Mouse (Mus musculus) C3H10T1/2 (cell line): Measurements from ENCODE around the gene Stat5a. TPM values are rescaled to one million over a fixed set of nuclear protein-coding genes. Genes with fewer than 3 reads are reported as not detected.

ENCODE experiments used
- polyA plus RNA-seq, 2 experiments: library from polyadenylated mRNA; unstranded; fragments of >200 nt; fragmentation: generic; extraction: Trizol; gene quantifications; one replicate each; pipeline ENCODE4 v1.2.1; 2012; ENCODE audit warnings: missing spikeins in 2 of 2

Gene Stat5a
- 10 to 100 TPM in 1 of 2 experiments, 1 to 10 TPM in 1; 5.4 to 67.1 TPM for polyA plus RNA-seq

GRCm38 (mm10) chr11:100858935-100859578, at the start of gene Stat5a:
Gene Stat5a, plus strand, starts transcription at chr11:100859351.

GRCm38 (mm10) chr11:100850038-100850777, 8.9 kb upstream of the Stat5a start, which contains the start of gene Stat5b:
Gene Stat5b, minus strand, starts transcription at chr11:100850724.

Other genes with a start within 250 kb of the Stat5a start
- 10 to 100 TPM; 26.0 to 56.3 TPM for gene Nkiras2, start 240.1 kb upstream of the Stat5a start, polyA plus RNA-seq
- gene Dnajc7, start 239.2 kb upstream of the Stat5a start, polyA plus RNA-seq: 100 to 1,000 TPM in 1 of 2 experiments, 10 to 100 TPM in 1; 26.2 to 140 TPM
- gene Zfp385c, start 166.9 kb upstream of the Stat5a start, polyA plus RNA-seq: under 1 TPM; 0.04 to 0.05 TPM
- gene Dhx58, start 155.1 kb upstream of the Stat5a start, polyA plus RNA-seq: 1 to 10 TPM in 1 of 2 experiments, under 1 TPM in 1; 0.60 to 7.9 TPM
- gene Kat2a, start 146.9 kb upstream of the Stat5a start, polyA plus RNA-seq: 10 to 100 TPM; 60.0 to 66.4 TPM
- gene Hspb9, start 145.5 kb upstream of the Stat5a start, polyA plus RNA-seq: under 1 TPM; 0.34 to 0.59 TPM
- gene Rab5c, start 121.1 kb upstream of the Stat5a start, polyA plus RNA-seq: 100 to 1,000 TPM; 160 to 229 TPM
- under 1 TPM in 1 of 2 experiments, not detected in 1; 0.01 TPM for gene Kcnh4, start 99.4 kb upstream of the Stat5a start, polyA plus RNA-seq
- not detected for gene Hcrt, start 96.4 kb upstream of the Stat5a start, polyA plus RNA-seq
- 10 to 100 TPM in 1 of 2 experiments, 1 to 10 TPM in 1; 5.6 to 24.7 TPM for gene Ghdc, start 88.4 kb upstream of the Stat5a start, polyA plus RNA-seq
- 10 to 100 TPM in 1 of 2 experiments, 1 to 10 TPM in 1; 4.0 to 25.5 TPM for gene Stat5b, start 8.6 kb upstream of the Stat5a start, polyA plus RNA-seq
- 10 to 100 TPM in 1 of 2 experiments, 1 to 10 TPM in 1; 5.2 to 83.6 TPM for gene Stat3, start 80.2 kb downstream of the Stat5a start, polyA plus RNA-seq
- gene Cavin1, start 111.5 kb downstream of the Stat5a start, polyA plus RNA-seq: 1,000 to 10,000 TPM in 1 of 2 experiments, 100 to 1,000 TPM in 1; 353 to 1,064 TPM
- 10 to 100 TPM; 22.1 to 58.2 TPM for gene Atp6v0a1, start 150.1 kb downstream of the Stat5a start, polyA plus RNA-seq
- gene Naglu, start 210.7 kb downstream of the Stat5a start, polyA plus RNA-seq: 10 to 100 TPM; 21.6 to 69.1 TPM
- under 1 TPM; 0.02 to 0.50 TPM for gene Hsd17b1, start 219.1 kb downstream of the Stat5a start, polyA plus RNA-seq
- gene Coasy, start 223.2 kb downstream of the Stat5a start, polyA plus RNA-seq: 10 to 100 TPM; 24.7 to 42.6 TPM
- gene Mlx, start 227.9 kb downstream of the Stat5a start, polyA plus RNA-seq: 10 to 100 TPM; 23.4 to 30.0 TPM
- 10 to 100 TPM; 10.9 to 17.0 TPM for gene Psmc3ip, start 236.1 kb downstream of the Stat5a start, polyA plus RNA-seq